Mouse (Mus musculus): ENCODE data around the gene 1810009A15Rik. TPM values are rescaled to one million over a fixed set of nuclear protein-coding genes. Genes with fewer than 3 reads are reported as not detected.
"Not testable (repeated sequence)": the region's sequence is repeated elsewhere in the genome, so short reads cannot be mapped to it uniquely, and the experiment has no call there.

1810009A15Rik gene
- polyA plus RNA-seq, 1 experiment from 2014 or later: 114 TPM

DNA sequence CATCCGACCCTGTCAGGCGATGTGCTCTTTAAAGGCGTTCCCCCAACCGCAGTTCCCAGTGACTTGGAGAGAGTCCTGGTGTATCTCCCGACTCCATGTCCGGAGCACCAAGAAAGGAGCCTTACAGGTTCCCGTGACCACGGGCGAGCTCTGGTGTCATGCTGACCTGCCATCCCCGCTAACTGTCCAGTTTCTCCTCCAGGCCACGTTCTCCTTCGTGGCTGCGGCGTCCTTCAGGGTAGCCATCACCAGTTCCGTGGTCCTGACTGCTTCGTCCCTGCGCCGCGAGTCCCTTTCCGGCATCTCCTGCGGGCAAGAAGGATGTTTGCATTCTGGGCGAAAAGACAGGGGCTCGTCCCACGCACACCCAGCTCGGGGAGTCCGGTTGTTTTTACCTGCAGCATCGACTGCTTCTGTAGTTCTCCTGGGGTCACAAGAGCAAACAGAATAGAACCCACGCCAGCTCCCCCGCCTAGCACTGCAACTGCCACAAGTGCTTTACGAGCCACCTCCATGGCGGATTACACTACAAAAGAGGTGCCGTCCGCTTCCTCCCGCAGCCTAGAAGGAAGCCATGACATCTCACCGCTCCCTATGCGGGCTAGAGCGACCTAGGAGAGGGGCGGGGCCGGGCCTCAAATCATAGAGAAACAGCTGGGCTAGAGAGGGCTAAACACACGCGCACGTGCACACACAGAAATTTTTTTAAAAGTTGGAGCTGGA lies 8.2 kb upstream of the 1810009A15Rik start, which contains the start of gene Uqcc3:
Gene Uqcc3 (minus strand): TSS at position 613 of the 723 bp plus-strand sequence.
- Histone ChIP-seq H3K4me3 (replicated peaks) (peak within 1 kb of the TSS; percentile 83), H3K4me2 (peak within 1 kb of the TSS; percentile 87), H3K27me3 (no peaks in the 10 kb centered on the region), H3K4me1 (replicated peaks) (peaks cover 8% of the 10 kb centered on the region), H3K9ac (replicated peaks) (peak within 1 kb of the TSS; percentile 90), H3K9me3 (no peaks in the 10 kb centered on the region), H3K36me3 (peaks cover 32% of the 10 kb centered on the region), H3K27ac (peak within 1 kb of the TSS; percentile 82)
- under 1% methylated on average over 42 of the region's 42 CpGs for WGBS
- peak; percentile 95 for ATAC-seq (ENCODE audit: insufficient number of reproducible peaks, insufficient read depth, low FRiP score, low TSS enrichment, low read depth)

DNA sequence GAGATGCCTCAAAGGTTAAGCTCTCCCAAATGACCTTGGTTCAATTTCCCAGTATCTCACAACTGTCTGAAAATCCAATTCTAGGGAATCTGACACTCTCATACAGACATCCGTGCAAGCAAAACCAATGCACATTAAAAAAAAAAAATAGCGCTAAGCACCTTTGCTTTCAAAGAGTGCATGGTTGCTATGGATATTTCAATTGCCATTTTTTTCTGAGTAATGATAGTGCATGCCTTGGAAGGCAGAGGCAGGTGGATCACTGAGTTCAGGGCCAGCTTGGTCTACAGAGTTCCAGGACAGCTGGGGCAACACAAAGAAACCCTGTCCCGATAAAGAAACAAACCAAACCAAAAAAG lies 7.6 kb upstream of the 1810009A15Rik start:
- peak overlapping the region; percentile 87 for H3K4me2 ChIP-seq
- peak overlapping the region; percentile 83 for H3K4me3 ChIP-seq (replicated peaks)
- ATAC-seq (ENCODE audit: insufficient number of reproducible peaks, insufficient read depth, low FRiP score, low TSS enrichment, low read depth): no peak; the same call in 1 of the 2 replicates
- peaks cover 8% of the 10 kb centered on the region for H3K4me1 ChIP-seq (replicated peaks)
- WGBS: 22% methylated on average over 3 of the region's 3 CpGs
- H3K27ac ChIP-seq: no peak overlapping the region; the same call in 1 of the 2 replicates
- no peaks in the 10 kb centered on the region for H3K9me3 ChIP-seq
- peak overlapping the region; percentile 90 for H3K9ac ChIP-seq (replicated peaks)
- peaks cover 27% of the 10 kb centered on the region for H3K36me3 ChIP-seq
- no peaks in the 10 kb centered on the region for H3K27me3 ChIP-seq

DNA sequence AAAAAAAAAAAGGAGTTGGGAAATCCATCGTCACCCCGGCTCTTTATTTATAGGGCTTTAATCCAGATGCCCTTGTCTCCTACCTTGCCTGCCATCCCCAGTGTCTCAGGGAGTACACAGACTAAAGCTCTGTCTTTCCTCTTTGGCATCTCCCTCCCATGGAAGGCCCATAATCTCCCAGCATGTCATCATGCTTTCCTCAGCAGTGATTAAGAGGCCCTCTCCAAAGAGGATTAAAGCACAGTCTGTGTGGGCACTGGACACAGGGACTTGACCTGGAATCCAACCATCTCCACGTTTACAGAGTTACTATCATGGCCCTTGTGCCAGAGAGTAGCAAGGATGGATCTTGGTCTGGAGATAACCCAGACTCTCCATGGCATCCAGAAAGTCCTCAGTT lies 5.0 kb upstream of the 1810009A15Rik start, which contains the start of the genes Lbhd1 and Gm49403:
Gene Lbhd1 (plus strand): TSS at position 117 of the 400 bp plus-strand sequence.
Gene Gm49403 (plus strand): TSS at position 315 of the 400 bp plus-strand sequence.
- H3K9me3 ChIP-seq: no peaks in the 10 kb centered on the region
- H3K27me3 ChIP-seq: no peaks in the 10 kb centered on the region
- peaks cover 6% of the 10 kb centered on the region; the same call in 1 of the 2 replicates for H3K36me3 ChIP-seq
- H3K9ac ChIP-seq (replicated peaks): no peak within 1 kb of the TSS
- peaks cover 16% of the 10 kb centered on the region for H3K4me1 ChIP-seq (replicated peaks)
- no peak within 1 kb of the TSS for H3K4me3 ChIP-seq (replicated peaks)
- ATAC-seq (ENCODE audit: insufficient number of reproducible peaks, insufficient read depth, low FRiP score, low TSS enrichment, low read depth): no peak
- no peak within 1 kb of the TSS for H3K27ac ChIP-seq
- H3K4me2 ChIP-seq: no peak within 1 kb of the TSS
- 81% methylated on average over 3 of the region's 3 CpGs for WGBS

DNA sequence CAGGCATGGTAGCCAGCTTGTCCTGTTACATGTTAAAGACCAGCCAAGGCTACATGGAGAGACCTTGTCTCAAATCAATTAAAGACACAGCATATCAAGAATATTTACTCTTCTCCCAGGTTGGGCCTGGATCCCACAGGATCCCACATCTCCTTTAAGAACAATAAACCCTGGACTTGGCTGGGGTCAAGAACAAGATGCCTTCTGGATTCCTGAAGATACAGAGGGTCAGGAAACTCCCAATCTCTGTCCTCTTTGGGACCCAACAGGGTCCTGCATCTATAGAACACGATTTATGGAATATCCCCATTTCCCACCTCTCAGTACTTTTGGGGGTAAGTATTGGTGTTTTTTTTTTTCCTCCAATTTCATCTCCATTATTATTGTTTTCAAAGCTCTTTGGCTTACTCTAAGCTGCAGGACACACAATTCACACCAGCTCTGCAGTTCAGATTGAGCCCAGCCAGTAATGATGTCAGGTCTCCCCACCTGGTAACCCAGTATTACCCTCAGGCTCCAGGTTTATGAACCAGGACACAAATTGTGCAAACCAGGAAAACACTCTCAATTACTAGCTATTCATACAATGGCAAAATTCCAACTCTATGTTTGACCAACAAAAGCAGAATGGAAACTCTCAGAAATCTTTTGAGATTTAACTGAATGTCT lies 1.6 kb upstream of the 1810009A15Rik start:
- H3K36me3 ChIP-seq: peaks cover 15% of the 10 kb centered on the region
- no peaks in the 10 kb centered on the region for H3K27me3 ChIP-seq
- peak overlapping the region; percentile 93 for H3K27ac ChIP-seq
- no peaks in the 10 kb centered on the region for H3K9me3 ChIP-seq
- ATAC-seq (ENCODE audit: insufficient number of reproducible peaks, insufficient read depth, low FRiP score, low TSS enrichment, low read depth): no peak
- no peak overlapping the region for H3K9ac ChIP-seq (replicated peaks)
- peaks cover 8% of the 10 kb centered on the region for H3K4me1 ChIP-seq (replicated peaks)
- 51% methylated on average over 1 of the region's 1 CpGs for WGBS
- peak overlapping the region; percentile 77 for H3K4me2 ChIP-seq
- H3K4me3 ChIP-seq (replicated peaks): peak overlapping the region; percentile 71; the same call in 1 of the 2 replicates

DNA sequence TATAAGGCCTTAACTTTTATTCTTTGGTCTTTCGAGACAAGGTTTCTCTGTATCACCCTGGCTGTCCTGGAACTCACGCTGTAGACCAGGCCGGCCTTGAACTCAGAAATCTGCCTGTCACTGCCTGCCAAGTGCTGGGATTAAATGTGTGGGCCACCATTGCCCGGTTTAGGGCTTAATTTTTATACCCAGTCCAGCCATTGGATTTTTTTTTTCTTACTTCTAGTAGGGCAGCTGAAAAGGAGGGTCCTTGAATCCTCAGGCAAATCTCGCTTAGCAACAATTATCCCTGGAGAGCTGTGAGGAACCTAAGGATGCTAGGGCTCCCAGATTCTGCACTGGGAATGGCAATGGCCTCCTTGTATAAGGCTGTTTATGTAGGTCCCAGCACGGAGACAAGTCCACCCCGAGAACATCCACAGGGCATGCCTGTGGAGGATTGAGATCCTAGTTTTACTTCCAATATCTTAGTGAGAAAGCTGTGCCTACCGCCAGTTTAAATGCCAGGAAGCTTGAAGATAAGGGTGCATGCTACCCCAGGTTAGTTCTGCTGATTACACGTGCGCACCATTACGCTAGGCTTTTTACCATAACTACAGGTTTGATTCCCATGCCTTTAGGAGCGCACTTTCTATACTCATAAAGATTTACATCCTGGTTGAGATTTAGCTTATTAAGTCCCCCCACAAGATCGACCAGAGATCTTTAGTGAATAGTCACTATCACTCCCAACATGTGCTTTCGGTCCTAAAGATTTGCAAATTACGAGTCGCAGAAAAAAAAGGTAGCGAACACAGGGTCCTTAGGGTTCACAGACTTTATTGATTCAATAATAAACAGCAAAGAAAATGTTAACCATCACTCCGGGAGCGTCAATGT lies 829 bp upstream of the 1810009A15Rik start:
- H3K4me2 ChIP-seq: peak overlapping the region; percentile 77
- WGBS: 15% methylated on average over 19 of the region's 19 CpGs

DNA sequence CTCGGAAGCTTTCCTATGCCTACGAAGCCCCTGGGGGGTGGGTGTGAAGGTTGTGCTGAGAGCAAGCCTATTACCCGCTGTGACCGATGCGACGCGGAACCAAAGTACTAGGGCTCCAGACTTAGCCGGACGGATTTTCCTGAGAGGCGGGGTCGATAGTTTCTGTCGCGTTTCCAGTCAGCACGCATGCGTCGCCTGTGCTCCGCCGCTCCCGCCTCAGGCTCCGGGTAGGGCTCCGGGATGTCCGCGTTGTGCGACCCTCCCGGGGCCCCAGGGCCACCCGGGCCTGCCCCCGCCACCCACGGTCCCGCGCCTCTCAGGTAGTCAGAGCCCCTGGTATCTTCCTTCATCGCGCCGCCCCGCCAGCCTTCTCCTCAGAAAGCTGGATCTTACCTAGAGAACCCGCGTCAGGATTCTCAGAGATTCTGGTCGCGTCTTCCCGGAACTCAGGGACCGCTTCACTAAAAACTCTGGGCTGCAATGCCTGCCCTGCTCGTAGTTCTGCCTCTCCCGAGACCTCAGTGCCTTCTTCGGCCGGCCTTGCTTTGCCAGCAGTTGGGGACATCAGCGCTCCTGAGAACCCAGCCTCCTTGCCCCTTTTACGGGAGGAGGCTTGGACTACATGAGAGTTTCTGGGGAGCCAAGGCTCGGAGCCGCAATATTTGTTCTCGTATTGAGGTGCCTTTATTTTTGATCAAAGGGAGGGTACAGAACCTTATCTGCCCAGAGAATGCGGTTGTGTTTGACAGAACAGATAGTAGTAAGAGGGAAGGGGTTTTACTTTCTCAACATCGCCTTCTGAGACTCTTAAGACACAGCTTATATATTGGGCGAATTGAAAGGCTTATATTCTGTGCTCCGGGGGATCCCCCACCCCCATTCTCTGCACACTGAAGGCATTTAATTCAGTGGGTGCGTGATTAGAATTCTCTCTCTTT lies 4.4 kb downstream of the 1810009A15Rik start, which contains the start of gene Ints5:
Gene Ints5 (plus strand): TSS at position 177 of the 938 bp plus-strand sequence.
- H3K4me3 ChIP-seq (replicated peaks): peak within 1 kb of the TSS; percentile 86
- peaks cover 44% of the 10 kb centered on the region for H3K36me3 ChIP-seq
- no peaks in the 10 kb centered on the region for H3K27me3 ChIP-seq
- peaks cover 23% of the 10 kb centered on the region for H3K4me1 ChIP-seq (replicated peaks)
- no peaks in the 10 kb centered on the region for H3K9me3 ChIP-seq
- peak; percentile 21; the same call in 1 of the 2 replicates for ATAC-seq (ENCODE audit: insufficient number of reproducible peaks, insufficient read depth, low FRiP score, low TSS enrichment, low read depth)
- peak within 1 kb of the TSS; percentile 70 for H3K4me2 ChIP-seq
- 3% methylated on average over 54 of the region's 54 CpGs for WGBS
- H3K27ac ChIP-seq: peak within 1 kb of the TSS; percentile 87
- H3K9ac ChIP-seq (replicated peaks): peak within 1 kb of the TSS; percentile 93

More for the DNA sequence above, 829 bp upstream of the 1810009A15Rik start:
- Histone ChIP-seq H3K9me3 (no peaks in the 10 kb centered on the region), H3K27ac (peak overlapping the region; percentile 93), H3K4me3 (replicated peaks) (peak overlapping the region; percentile 71), H3K27me3 (no peaks in the 10 kb centered on the region), H3K36me3 (peaks cover 15% of the 10 kb centered on the region), H3K4me1 (replicated peaks) (peaks cover 8% of the 10 kb centered on the region), H3K9ac (replicated peaks) (peak overlapping the region; percentile 89)
- no peak for ATAC-seq (ENCODE audit: insufficient number of reproducible peaks, insufficient read depth, low FRiP score, low TSS enrichment, low read depth)

DNA sequence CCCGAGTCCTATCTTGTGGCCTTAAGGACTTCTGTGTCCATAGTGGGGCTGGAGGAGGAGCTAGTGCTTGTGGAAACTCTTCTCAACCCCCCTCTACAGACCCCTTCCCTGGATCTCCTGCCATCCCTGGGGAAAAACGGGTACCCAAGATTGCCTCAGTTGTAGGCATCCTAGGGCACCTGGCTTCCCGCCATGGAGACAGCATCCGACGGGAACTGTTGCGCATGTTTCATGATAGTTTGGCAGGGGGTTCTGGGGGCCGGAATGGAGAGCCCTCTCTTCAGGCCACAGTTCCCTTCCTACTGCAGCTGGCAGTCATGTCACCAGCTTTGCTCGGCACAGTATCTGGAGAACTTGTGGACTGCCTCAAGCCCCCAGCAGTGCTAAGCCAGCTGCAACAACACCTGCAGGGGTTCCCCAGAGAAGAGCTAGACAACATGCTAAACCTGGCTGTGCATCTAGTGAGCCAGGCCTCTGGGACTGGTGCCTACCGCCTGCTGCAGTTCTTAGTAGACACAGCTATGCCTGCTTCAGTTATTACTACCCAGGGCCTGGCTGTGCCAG lies 6.8 kb downstream of the 1810009A15Rik start:
- H3K27me3 ChIP-seq: no peaks in the 10 kb centered on the region
- no peak overlapping the region for H3K4me3 ChIP-seq (replicated peaks)
- peaks cover 40% of the 10 kb centered on the region for H3K36me3 ChIP-seq
- H3K4me2 ChIP-seq: no peak overlapping the region
- no peak overlapping the region for H3K9ac ChIP-seq (replicated peaks)
- WGBS: 87% methylated on average over 9 of the region's 9 CpGs
- peaks cover 32% of the 10 kb centered on the region for H3K4me1 ChIP-seq (replicated peaks)
- no peaks in the 10 kb centered on the region for H3K9me3 ChIP-seq
- no peak for ATAC-seq (ENCODE audit: insufficient number of reproducible peaks, insufficient read depth, low FRiP score, low TSS enrichment, low read depth)
- H3K27ac ChIP-seq: no peak overlapping the region

DNA sequence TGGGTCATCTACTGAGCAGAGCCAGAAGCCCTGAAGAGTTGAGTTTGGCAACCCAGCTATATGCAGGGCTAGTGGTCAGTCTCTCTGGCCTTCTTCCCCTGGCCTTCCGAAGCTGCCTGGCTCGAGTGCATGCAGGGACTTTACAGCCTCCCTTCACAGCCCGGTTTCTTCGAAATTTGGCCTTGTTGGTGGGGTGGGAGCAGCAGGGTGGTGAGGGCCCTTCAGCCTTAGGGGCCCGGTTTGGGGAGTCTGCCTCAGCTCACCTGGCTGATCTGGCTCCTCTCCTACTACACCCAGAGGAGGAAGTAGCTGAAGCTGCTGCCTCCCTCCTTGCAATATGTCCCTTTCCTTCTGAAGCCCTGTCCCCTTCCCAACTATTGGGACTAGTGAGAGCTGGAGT lies 7.6 kb downstream of the 1810009A15Rik start:
- 85% methylated on average over 5 of the region's 5 CpGs for WGBS
- H3K27me3 ChIP-seq; ATAC-seq (ENCODE audit: insufficient number of reproducible peaks, insufficient read depth, low FRiP score, low TSS enrichment, low read depth); H3K4me3 ChIP-seq (replicated peaks); H3K27ac ChIP-seq; H3K9me3 ChIP-seq: not testable (repeated sequence)
- Histone ChIP-seq H3K9ac (replicated peaks) (0 out of 2 replicates have a peak overlapping the region, but pooled peaks have one; percentile 63), H3K36me3 (peaks cover 37% of the 10 kb centered on the region), H3K4me2 (peak overlapping the region; percentile 15; the same call in 1 of the 2 replicates), H3K4me1 (replicated peaks) (peaks cover 32% of the 10 kb centered on the region)

DNA sequence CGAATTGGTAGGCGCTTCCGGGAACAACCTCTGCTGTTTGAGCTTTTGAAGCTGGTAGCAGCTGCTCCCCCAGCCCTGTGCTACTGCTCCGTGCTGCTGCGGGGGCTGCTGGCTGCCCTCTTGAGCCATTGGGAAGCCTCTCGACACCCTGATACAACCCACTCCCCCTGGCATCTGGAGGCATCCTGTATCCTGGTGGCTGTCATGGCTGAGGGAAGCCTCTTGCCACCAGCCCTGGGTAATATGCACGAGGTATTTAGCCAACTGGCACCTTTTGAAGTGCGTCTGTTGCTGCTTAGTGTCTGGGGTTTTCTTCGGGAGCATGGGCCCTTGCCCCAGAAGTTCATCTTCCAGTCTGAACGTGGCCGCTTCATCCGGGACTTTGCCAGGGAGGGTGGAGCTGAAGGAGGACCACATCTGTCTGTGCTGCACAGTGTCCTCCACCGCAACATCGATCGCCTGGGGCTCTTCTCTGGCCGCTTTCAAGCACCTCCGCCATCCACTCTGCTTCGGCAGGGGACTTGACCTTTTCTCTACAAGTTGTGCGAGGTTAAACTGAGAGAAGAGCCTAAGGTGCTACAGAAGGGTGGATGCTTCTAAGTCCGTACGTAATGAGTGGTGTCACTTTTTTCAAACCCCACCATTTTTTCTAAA lies 8.7 kb downstream of the 1810009A15Rik start:
- Histone ChIP-seq H3K27ac (peak overlapping the region; percentile 88), H3K4me1 (replicated peaks) (peaks cover 32% of the 10 kb centered on the region), H3K4me3 (replicated peaks) (peak overlapping the region; percentile 65), H3K9ac (replicated peaks) (peak overlapping the region; percentile 63), H3K4me2 (peak overlapping the region; percentile 80), H3K36me3 (peaks cover 44% of the 10 kb centered on the region)
- H3K27me3 ChIP-seq, H3K9me3 ChIP-seq: not testable (repeated sequence)
- peak; percentile 44 for ATAC-seq (ENCODE audit: insufficient number of reproducible peaks, insufficient read depth, low FRiP score, low TSS enrichment, low read depth)
- 23% methylated on average over 21 of the region's 21 CpGs for WGBS

Measured in limb, embryonic 12.5 days (tissue).